Mouse (Mus musculus): ENCODE measurements at regions not wholly inside any gene's neighbourhood (a gene's known extent, or its start where the extent isn't known, plus 50 kb on each side); places are given as distances from the start of the nearest gene placed in this dataset.
"Not testable (repeated sequence)": the region's sequence is repeated elsewhere in the genome, so short reads cannot be mapped to it uniquely, and the experiment has no call there.

- DNase-seq (ENCODE audit: extremely low spot score in 1 of 2, low spot score in 1 of 2): no peak
Observed at GRCm38 (mm10) chr14:46596696-46597359, 163.5 kb upstream of the Cdkn3 start.

GRCm38 (mm10) chr14:46594151-46594550 is 166.2 kb upstream of the Cdkn3 start:
- no peak for DNase-seq (ENCODE audit: extremely low spot score in 1 of 2, low spot score in 1 of 2)

DNA sequence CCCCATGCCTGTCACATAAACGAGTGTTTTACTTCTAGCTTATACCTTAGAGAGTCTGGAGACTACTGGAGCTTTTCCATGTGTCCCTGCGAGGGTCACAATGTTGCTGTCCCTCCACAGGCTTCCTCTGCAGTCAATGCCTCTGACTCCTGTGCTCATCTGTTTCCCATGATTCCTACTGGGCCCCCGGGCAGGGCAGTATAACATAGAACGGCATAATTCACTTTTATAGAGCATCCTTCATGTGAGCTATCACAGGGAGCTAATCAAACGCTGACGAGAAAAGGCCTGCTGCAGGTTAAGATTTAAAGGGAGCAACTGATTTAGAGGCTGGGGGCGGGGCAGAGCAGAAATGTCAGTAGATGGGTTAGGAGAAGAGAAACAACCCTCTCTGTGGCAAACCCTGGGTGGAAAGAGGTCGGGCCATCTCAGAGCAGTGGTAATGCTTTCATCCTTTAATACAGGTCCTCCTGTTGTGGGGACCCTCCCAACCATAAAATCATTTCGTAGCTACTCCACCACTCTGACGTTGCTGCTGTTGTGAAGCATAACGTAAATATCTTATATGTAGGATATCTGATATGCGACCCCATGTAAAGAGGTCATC is 168.5 kb upstream of the Cdkn3 start:
- DNase-seq (ENCODE audit: extremely low spot score in 1 of 2, low spot score in 1 of 2): no peak

DNA sequence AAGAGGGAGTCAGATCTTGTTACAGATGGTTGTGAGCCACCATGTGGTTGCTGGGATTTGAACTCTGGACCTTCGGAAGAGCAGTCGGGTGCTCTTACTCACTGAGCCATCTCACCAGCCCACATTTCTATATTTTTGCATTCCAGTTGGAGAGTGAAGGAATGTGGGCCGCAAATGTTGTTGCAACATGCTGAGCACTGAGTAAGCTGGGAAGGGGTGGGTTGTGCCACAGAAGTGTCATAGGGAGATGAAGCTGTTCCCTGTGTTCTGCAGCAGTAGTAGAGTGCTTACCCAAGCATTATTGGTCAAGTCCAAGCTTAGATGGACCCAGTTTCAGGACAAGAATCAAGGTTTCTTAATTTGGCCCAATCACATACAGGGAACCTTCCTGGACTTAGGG is 169.1 kb upstream of the Cdkn3 start:
- DNase-seq (ENCODE audit: extremely low spot score in 1 of 2, low spot score in 1 of 2): no peak

DNA sequence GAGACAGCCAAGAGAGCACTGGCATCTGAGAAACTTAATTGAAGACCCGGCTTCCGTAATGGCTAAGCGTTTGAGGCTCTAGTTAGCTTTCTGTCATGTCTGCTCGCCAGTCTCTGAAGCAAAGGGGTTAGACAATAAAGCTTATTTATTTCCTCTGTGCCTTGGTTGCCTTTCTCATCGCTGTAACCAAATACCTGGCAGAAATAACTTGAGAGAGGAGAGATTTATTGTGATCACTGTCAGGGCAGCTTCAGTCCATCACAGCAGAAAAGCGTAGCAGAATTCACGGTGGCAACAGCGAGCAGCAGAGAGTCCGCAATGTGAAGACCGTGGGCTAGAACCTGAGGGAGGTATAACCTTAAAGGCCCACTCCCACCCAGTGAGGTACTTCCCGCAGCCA is 174.2 kb upstream of the Cdkn3 start:
- DNase-seq (ENCODE audit: extremely low spot score in 1 of 2, low spot score in 1 of 2): no peak

DNA sequence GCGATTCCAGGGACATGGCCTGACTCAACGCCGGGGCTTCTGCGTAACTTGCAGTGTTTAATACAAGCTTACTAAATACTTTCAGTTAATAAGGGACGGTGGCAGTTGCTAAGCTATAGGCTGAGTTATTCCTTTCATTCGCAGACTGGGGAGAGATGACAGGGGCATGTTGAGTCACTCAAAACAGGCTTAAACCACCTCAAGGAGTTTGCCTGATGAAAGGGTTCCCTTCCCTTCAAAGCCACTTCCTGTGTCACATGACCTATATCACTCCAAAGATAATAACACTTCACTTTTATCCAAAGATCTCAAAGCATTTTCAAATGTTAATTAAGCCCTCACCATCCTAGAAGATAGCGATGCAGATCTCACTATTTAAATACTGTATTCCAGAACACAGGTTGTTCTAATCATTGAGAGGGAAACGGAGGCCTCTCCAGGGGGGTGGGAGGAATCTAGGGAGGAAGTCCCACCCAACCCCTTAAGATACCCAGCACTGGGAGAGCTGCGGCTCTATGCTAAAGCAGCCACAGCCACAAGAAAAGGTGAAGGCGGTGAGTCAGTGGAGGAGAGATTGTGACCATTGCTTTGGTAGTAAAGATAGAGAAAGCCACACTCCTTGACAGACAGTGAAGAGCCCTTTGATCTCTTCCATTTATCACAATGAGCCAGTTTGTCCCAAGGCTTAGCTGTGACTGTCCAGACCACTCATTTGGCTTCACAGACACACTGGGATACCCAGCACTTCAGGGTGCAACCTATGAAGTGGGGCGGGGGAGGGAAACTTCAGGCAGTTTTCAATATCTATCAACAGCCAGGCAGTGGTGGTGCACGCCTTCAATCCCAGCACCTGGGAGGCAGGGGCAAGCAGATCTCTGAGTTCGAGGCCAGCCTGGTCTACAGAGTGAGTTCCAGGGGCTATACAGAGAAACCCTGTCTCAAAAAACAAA is 182.0 kb upstream of the Cdkn3 start:
- DNase-seq (ENCODE audit: extremely low spot score in 1 of 2, low spot score in 1 of 2): no peak

DNA sequence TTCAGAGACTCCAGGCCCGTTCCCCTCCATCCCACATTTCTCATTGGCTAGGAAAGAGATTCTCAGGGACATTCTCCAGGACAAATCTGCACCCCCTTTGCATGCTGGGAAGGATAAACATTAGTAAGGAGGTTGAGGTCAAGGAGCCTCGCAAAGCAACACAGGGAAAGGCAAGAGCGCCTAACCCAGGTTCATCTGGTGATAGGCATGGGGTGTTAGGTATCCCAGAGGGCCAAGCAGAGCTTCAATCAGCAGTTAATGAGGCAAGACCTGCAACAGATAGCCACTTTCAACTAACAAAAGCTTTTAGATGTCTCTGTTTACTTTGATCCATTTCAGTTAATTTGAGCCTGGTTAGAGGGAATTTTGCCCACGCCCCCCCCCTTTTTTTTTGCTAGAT is 184.5 kb upstream of the Cdkn3 start:
- no peak for DNase-seq (ENCODE audit: extremely low spot score in 1 of 2, low spot score in 1 of 2)

GRCm38 (mm10) chr14:46575414-46575813 is 184.9 kb upstream of the Cdkn3 start:
- no peak for DNase-seq (ENCODE audit: extremely low spot score in 1 of 2, low spot score in 1 of 2)

DNA sequence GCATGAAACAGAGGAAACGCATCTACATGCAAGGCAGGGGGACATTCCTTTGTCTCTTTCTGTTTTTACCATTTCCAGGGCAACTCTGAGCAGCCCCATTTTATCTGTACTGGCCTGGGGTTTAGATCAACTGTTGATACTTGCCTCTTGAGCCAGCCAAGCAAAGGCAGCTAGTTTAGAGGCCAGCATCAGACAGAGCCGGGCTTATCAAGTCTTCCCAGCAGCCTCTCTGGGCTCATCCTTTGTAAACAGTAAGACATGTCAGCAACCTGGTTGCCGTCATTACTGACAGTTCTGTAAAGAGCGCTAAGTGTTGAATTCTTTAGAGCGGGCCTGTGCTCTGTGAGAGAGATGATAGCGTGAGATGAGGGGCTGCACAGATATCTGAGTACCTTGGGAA is 182.9 kb upstream of the Bmp4 start:
- DNase-seq (ENCODE audit: extremely low spot score in 1 of 2, low spot score in 1 of 2): no peak

GRCm38 (mm10) chr14:46572972-46573371 is 182.5 kb upstream of the Bmp4 start:
- not testable (repeated sequence) for DNase-seq (ENCODE audit: extremely low spot score in 1 of 2, low spot score in 1 of 2)

GRCm38 (mm10) chr14:46571841-46572240 is 181.4 kb upstream of the Bmp4 start:
- DNase-seq (ENCODE audit: extremely low spot score in 1 of 2, low spot score in 1 of 2): no peak

DNA sequence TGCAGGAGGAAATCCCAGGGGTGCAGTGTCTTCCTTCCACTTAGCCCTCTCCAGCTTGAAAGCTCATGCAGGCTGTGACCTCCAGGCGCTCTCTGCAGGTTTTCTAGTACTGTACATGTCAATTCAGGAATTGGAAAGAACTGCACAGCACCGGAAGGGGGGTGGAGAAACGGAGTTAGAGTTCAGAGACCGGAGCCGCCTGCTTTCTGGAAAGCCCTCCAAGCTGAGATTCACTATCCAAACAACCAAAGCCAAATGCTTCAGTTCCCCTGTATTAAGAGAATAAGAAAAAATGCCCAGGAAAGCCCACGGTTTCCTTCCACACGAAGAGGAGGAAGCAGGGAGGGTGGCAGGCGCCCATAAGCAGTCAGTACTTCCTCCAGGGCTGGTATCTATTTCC is 178.8 kb upstream of the Bmp4 start:
- no peak for DNase-seq (ENCODE audit: extremely low spot score in 1 of 2, low spot score in 1 of 2)

DNA sequence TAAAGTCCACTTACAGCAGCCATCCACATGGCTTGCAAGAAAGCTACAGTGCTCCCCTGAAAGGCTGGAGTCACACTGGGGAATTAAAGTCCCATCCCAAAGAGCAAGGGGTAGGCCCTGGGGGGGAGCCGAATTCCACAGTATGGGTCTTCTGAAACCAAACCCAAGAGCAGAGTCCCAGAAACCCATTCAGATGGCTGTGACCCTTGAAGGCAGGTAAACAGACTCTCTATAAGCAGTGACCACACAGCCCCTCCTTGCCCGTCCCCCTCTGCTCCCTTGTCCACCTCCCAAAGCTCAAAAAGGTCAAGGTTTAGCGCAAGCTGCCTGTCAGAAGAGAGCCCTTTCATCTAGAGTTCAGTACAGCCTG is 176.9 kb upstream of the Bmp4 start:
- DNase-seq (ENCODE audit: extremely low spot score in 1 of 2, low spot score in 1 of 2): no peak

DNA sequence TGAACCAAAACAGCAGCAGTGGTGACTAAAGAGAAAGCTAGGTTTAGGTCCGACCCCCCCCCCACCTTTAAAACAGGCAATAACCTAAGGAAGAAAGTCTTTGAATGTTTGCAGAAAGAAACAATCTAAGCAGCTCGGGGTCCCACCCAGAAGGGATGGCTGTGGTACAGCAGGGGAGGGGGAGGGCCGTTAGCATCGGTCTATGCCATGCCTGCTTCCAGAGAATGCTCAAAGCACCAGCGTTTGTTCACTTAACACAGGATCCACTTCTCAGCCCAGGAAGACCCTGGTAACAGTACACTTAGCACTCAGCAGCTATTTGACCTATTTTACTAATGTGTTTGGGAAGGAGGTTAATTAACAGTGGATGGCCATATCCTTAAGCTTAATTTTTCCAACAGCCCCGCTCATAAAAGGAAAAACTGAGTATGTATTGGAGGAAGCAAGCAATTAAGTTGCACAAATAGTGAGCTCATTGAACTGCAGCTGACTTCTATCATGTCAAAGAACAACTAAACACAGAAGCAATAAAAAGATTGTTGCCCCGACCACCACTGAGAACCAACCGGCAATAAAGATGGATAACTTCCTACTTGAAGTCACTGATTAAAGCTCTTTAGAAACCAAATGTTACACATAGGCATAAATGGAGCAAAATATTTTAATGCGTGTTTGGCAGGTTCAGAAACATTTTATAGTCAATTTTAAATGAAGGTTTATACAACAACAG is 176.4 kb upstream of the Bmp4 start:
- no peak for DNase-seq (ENCODE audit: extremely low spot score in 1 of 2, low spot score in 1 of 2)

DNA sequence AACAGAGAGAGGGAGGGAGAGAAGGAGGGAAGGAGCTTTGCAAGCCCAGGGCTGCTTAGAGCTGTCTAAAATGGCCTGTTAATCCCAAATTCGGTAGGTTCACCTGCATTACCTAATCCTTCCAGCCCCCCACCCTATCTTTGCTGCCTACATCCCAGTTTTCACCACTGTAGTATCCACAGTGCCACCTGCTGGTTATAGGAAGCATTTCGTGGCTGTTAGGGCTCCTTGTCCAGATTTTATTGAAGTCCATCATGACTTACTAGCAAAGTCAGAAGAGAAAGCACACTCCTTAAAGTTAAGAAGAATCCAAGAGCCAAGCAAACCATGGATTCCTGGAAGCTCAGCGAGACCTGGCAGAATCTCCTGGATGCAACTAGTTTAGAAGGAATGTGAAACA is 174.5 kb upstream of the Bmp4 start:
- peak in 1 of 2 experiments; percentile 44 for DNase-seq (ENCODE audit: extremely low spot score in 1 of 2, low spot score in 1 of 2)

GRCm38 (mm10) chr14:46562016-46562415 is 171.5 kb upstream of the Bmp4 start:
- DNase-seq (ENCODE audit: extremely low spot score in 1 of 2, low spot score in 1 of 2): no peak

DNA sequence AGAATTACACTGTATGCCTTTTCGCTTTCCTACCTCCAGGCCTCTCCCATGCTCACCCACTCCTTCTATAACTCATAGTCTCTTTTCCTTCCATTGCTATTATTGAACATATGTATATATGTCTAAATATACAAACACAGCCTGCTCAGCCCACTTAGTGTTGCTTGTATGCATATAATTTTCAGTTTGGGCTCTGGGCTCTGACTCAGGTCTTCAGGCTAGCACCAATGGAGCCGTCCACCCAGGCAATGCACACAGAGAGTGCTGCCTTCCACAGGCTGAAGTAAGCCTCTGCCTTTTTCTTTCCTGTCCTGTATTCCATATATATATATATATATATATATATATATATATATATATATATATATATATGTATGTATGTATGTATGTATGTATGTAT is 162.8 kb upstream of the Bmp4 start:
- DNase-seq (ENCODE audit: extremely low spot score in 1 of 2, low spot score in 1 of 2): no peak

GRCm38 (mm10) chr14:46546146-46546545 is 155.7 kb upstream of the Bmp4 start:
- no peak for DNase-seq (ENCODE audit: extremely low spot score in 1 of 2, low spot score in 1 of 2)

- no peak for DNase-seq (ENCODE audit: extremely low spot score in 1 of 2, low spot score in 1 of 2)
Observed at GRCm38 (mm10) chr14:46539466-46540187, 149.2 kb upstream of the Bmp4 start.

Data from layer of hippocampus, postnatal 25 days (tissue).